Mouse (Mus musculus): ENCODE data around the gene Cog8. TPM values are rescaled to one million over a fixed set of nuclear protein-coding genes. Genes with fewer than 3 reads are reported as not detected.
"Not testable (repeated sequence)": the region's sequence is repeated elsewhere in the genome, so short reads cannot be mapped to it uniquely, and the experiment has no call there.

The Cog8 gene
- polyA plus RNA-seq, 1 experiment from 2014 or later, result 46.1 TPM

GRCm38 (mm10) chr8:106997416-106997815, 59.1 kb downstream of the Cog8 start:
- no peaks in the 10 kb centered on the region for H3K27me3 ChIP-seq
- H3K4me3 ChIP-seq, result no peak overlapping the region
- no peak for ATAC-seq (ENCODE audit: insufficient number of reproducible peaks, insufficient read depth, low FRiP score, low TSS enrichment)
- H3K27ac ChIP-seq, result no peak overlapping the region
- WGBS, result 80% methylated on average over 4 of the region's 4 CpGs
- H3K4me1 ChIP-seq, result no peaks in the 10 kb centered on the region
- no peak overlapping the region for H3K4me2 ChIP-seq (replicated peaks)
- no peaks in the 10 kb centered on the region for H3K9me3 ChIP-seq
- H3K36me3 ChIP-seq, result peaks cover 13% of the 10 kb centered on the region; the same call in 1 of the 2 replicates
- H3K9ac ChIP-seq, result no peak overlapping the region

DNA sequence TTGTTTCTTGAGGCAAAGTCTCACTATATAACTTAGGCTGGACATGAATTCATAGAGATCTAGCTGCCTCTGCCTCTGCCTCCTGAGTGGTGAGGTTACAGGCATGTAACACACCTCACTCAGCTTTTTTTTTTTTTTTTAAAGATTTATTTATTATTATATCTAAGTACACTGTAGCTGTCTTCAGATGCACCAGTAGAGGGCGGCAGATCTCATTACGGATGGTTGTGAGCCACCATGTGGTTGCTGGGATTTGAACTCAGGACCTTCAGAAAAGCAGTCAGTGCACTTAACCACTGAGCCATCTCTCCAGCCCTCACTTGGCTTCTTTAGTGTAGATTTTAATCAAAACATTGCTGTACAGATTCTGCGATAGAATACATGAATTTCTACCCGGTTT, 60.1 kb downstream of the Cog8 start:
- not testable (repeated sequence) for H3K4me2 ChIP-seq (replicated peaks); H3K9me3 ChIP-seq; H3K27me3 ChIP-seq; H3K9ac ChIP-seq; ATAC-seq (ENCODE audit: insufficient number of reproducible peaks, insufficient read depth, low FRiP score, low TSS enrichment); H3K27ac ChIP-seq; H3K4me3 ChIP-seq; H3K4me1 ChIP-seq
- peaks cover 21% of the 10 kb centered on the region for H3K36me3 ChIP-seq
- 91% methylated on average over 4 of the region's 4 CpGs for WGBS

Small RNAs within 50 kb of the gene (microRNA-seq; reads per million reads assigned to microRNA genes)
- gene Mir7075, result 1.1 reads per million

Other genes with a start within 250 kb of the Cog8 start
- 0.22 and 0.54 TPM in 2 replicates for gene Has3, start 186.4 kb downstream of the Cog8 start, polyA plus RNA-seq (2016; fragmentation: Nextera tagmentation; extraction: Ambion mirVana)
- 71.2 and 72.0 TPM in 2 replicates for gene Utp4, start 163.1 kb downstream of the Cog8 start, polyA plus RNA-seq (2016; fragmentation: Nextera tagmentation; extraction: Ambion mirVana)
- gene Sntb2, start 120.9 kb downstream of the Cog8 start, polyA plus RNA-seq (2016; fragmentation: Nextera tagmentation; extraction: Ambion mirVana), result 18.4 and 21.4 TPM in 2 replicates
- gene Vps4a, start 25.5 kb downstream of the Cog8 start, polyA plus RNA-seq (2016; fragmentation: Nextera tagmentation; extraction: Ambion mirVana), result 85.0 and 87.7 TPM in 2 replicates
- gene Pdf, start 8.1 kb downstream of the Cog8 start, polyA plus RNA-seq (2016; fragmentation: Nextera tagmentation; extraction: Ambion mirVana), result 53.2 and 57.4 TPM in 2 replicates
- 96.5 and 106 TPM in 2 replicates for gene Nip7, start 188 bp upstream of the Cog8 start, polyA plus RNA-seq (2016; fragmentation: Nextera tagmentation; extraction: Ambion mirVana)
- gene Tmed6, start 9.0 kb upstream of the Cog8 start, polyA plus RNA-seq (2016; fragmentation: Nextera tagmentation; extraction: Ambion mirVana), result not detected in 2 replicates
- 22.4 and 23.6 TPM in 2 replicates for gene Terf2, start 39.9 kb upstream of the Cog8 start, polyA plus RNA-seq (2016; fragmentation: Nextera tagmentation; extraction: Ambion mirVana)
- 96.4 and 106 TPM in 2 replicates for gene Cyb5b, start 94.0 kb upstream of the Cog8 start, polyA plus RNA-seq (2016; fragmentation: Nextera tagmentation; extraction: Ambion mirVana)
- gene Nfat5, start 236.8 kb upstream of the Cog8 start, polyA plus RNA-seq (2016; fragmentation: Nextera tagmentation; extraction: Ambion mirVana), result 21.7 and 23.5 TPM in 2 replicates